Mouse (Mus musculus): ENCODE data around the gene Rlbp1. TPM values are rescaled to one million over a fixed set of nuclear protein-coding genes. Genes with fewer than 3 reads are reported as not detected.

Rlbp1 gene
- total and polyA plus RNA-seq, 3 experiments: not detected

GRCm38 (mm10) chr7:79394666-79395065, 7.8 kb upstream of the Rlbp1 start:
- no peak for DNase-seq
- Histone ChIP-seq H3K79me2 (replicated peaks; ENCODE audit: control insufficient read depth, insufficient read depth, low read length) (no peaks in the 10 kb centered on the region), H3K4me3 (no peak overlapping the region), H3K36me3 (ENCODE audit: control insufficient read depth, insufficient read depth, low read length) (no peaks in the 10 kb centered on the region), H3K27me3 (ENCODE audit: control insufficient read depth, insufficient read depth, low read length) (no peaks in the 10 kb centered on the region), H3K27ac (no peak overlapping the region), H3K9ac (ENCODE audit: low read depth, low read length) (no peak overlapping the region), H3K4me1 (ENCODE audit: control insufficient read depth, insufficient read depth, low read length) (peaks cover 1% of the 10 kb centered on the region; the same call in 1 of the 2 replicates)
- 72% methylated on average over 7 of the region's 7 CpGs for WGBS
- no peak for TF ChIP-seq EP300 (IDR thresholded peaks at IDR 0.05; ENCODE audit: insufficient read depth, low read depth, low read length)
- TF ChIP-seq POLR2A (IDR thresholded peaks at IDR 0.05; ENCODE audit: insufficient read depth, low read depth, low read length): no peak
- TF ChIP-seq CTCF (IDR thresholded peaks at IDR 0.05): no peak
- intact Hi-C loops (cut with DNase I): no loop called here

- TF ChIP-seq POLR2A (IDR thresholded peaks at IDR 0.05; ENCODE audit: insufficient read depth, low read depth, low read length) (no peak), CTCF (IDR thresholded peaks at IDR 0.05) (no peak), EP300 (IDR thresholded peaks at IDR 0.05; ENCODE audit: insufficient read depth, low read depth, low read length) (no peak)
- 93% methylated on average over 7 of the region's 7 CpGs for WGBS
- intact Hi-C loops (cut with DNase I): loop anchor here (2.0 kb wide), 1 partner anchor 71 kb away; no protein-coding TSS in a partner anchor
These were observed 7.1 kb upstream of the Rlbp1 start for GRCm38 (mm10) chr7:79393924-79394323.

GRCm38 (mm10) chr7:79392860-79393513, 6.1 kb upstream of the Rlbp1 start:
- Histone ChIP-seq H3K79me2 (replicated peaks; ENCODE audit: control insufficient read depth, insufficient read depth, low read length) (no peaks in the 10 kb centered on the region), H3K36me3 (ENCODE audit: control insufficient read depth, insufficient read depth, low read length) (no peaks in the 10 kb centered on the region), H3K4me1 (ENCODE audit: control insufficient read depth, insufficient read depth, low read length) (peaks cover 1% of the 10 kb centered on the region; the same call in 1 of the 2 replicates), H3K27ac (no peak overlapping the region), H3K4me3 (peak overlapping the region; percentile 58; the same call in 1 of the 2 replicates), H3K9ac (ENCODE audit: low read depth, low read length) (no peak overlapping the region), H3K27me3 (ENCODE audit: control insufficient read depth, insufficient read depth, low read length) (no peaks in the 10 kb centered on the region)
- intact Hi-C loops (cut with DNase I): loop anchor here (2.0 kb wide), 1 partner anchor 72 kb away; no protein-coding TSS in a partner anchor
- WGBS: 55% methylated on average over 9 of the region's 9 CpGs
- DNase-seq: no peak
- TF ChIP-seq CTCF (IDR thresholded peaks at IDR 0.05): peak; percentile 49
- TF ChIP-seq EP300 (IDR thresholded peaks at IDR 0.05; ENCODE audit: insufficient read depth, low read depth, low read length): no peak
- no peak for TF ChIP-seq POLR2A (IDR thresholded peaks at IDR 0.05; ENCODE audit: insufficient read depth, low read depth, low read length)

More at GRCm38 (mm10) chr7:79393924-79394323, 7.1 kb upstream of the Rlbp1 start:
- no peaks in the 10 kb centered on the region for H3K27me3 ChIP-seq (ENCODE audit: control insufficient read depth, insufficient read depth, low read length)
- no peak overlapping the region for H3K27ac ChIP-seq
- DNase-seq: no peak
- H3K4me3 ChIP-seq: no peak overlapping the region
- peaks cover 1% of the 10 kb centered on the region; the same call in 1 of the 2 replicates for H3K4me1 ChIP-seq (ENCODE audit: control insufficient read depth, insufficient read depth, low read length)
- H3K9ac ChIP-seq (ENCODE audit: low read depth, low read length): no peak overlapping the region
- no peaks in the 10 kb centered on the region for H3K79me2 ChIP-seq (replicated peaks; ENCODE audit: control insufficient read depth, insufficient read depth, low read length)
- H3K36me3 ChIP-seq (ENCODE audit: control insufficient read depth, insufficient read depth, low read length): no peaks in the 10 kb centered on the region

- peak within 1 kb of the TSS; percentile 83 for H3K9ac ChIP-seq (ENCODE audit: low read depth, low read length)
- 0 out of 2 replicates have a peak, but pooled peaks have one; percentile 7 for TF ChIP-seq CTCF (IDR thresholded peaks at IDR 0.05)
- TF ChIP-seq EP300 (IDR thresholded peaks at IDR 0.05; ENCODE audit: insufficient read depth, low read depth, low read length): 0 out of 2 replicates have a peak, but pooled peaks have one; percentile 34
- peak; percentile 58 for TF ChIP-seq POLR2A (IDR thresholded peaks at IDR 0.05; ENCODE audit: insufficient read depth, low read depth, low read length)
- no peaks in the 10 kb centered on the region for H3K36me3 ChIP-seq (ENCODE audit: control insufficient read depth, insufficient read depth, low read length)
- WGBS: under 1% methylated on average over 42 of the region's 44 CpGs
- H3K27me3 ChIP-seq (ENCODE audit: control insufficient read depth, insufficient read depth, low read length): no peaks in the 10 kb centered on the region
- peak within 1 kb of the TSS; percentile 58 for H3K4me3 ChIP-seq
- peaks cover 1% of the 10 kb centered on the region; the same call in 1 of the 2 replicates for H3K4me1 ChIP-seq (ENCODE audit: control insufficient read depth, insufficient read depth, low read length)
- peak within 1 kb of the TSS; percentile 89 for H3K27ac ChIP-seq
- intact Hi-C loops (cut with DNase I): loop anchor here (2.0 kb wide), 1 partner anchor 73 kb away; no protein-coding TSS in a partner anchor
- peak; percentile 94 to 97 for DNase-seq
- H3K79me2 ChIP-seq (replicated peaks; ENCODE audit: control insufficient read depth, insufficient read depth, low read length): no peaks in the 10 kb centered on the region
These were observed 5.2 kb upstream of the Rlbp1 start, which contains the start of gene Fanci for GRCm38 (mm10) chr7:79391883-79392649. Fanci (plus strand) TSS chr7:79391929.

GRCm38 (mm10) chr7:79391471-79391870, 4.6 kb upstream of the Rlbp1 start:
- peaks cover 1% of the 10 kb centered on the region; the same call in 1 of the 2 replicates for H3K4me1 ChIP-seq (ENCODE audit: control insufficient read depth, insufficient read depth, low read length)
- DNase-seq: no peak
- no peak for TF ChIP-seq EP300 (IDR thresholded peaks at IDR 0.05; ENCODE audit: insufficient read depth, low read depth, low read length)
- TF ChIP-seq CTCF (IDR thresholded peaks at IDR 0.05): no peak
- no peak for TF ChIP-seq POLR2A (IDR thresholded peaks at IDR 0.05; ENCODE audit: insufficient read depth, low read depth, low read length)
- WGBS: 2% methylated on average over 3 of the region's 3 CpGs
- H3K9ac ChIP-seq (ENCODE audit: low read depth, low read length): peak overlapping the region; percentile 83
- H3K36me3 ChIP-seq (ENCODE audit: control insufficient read depth, insufficient read depth, low read length): no peaks in the 10 kb centered on the region
- intact Hi-C loops (cut with DNase I): no loop called here
- peak overlapping the region; percentile 58 for H3K4me3 ChIP-seq
- H3K27ac ChIP-seq: no peak overlapping the region; the same call in 1 of the 2 replicates
- H3K27me3 ChIP-seq (ENCODE audit: control insufficient read depth, insufficient read depth, low read length): no peaks in the 10 kb centered on the region
- H3K79me2 ChIP-seq (replicated peaks; ENCODE audit: control insufficient read depth, insufficient read depth, low read length): no peaks in the 10 kb centered on the region
